Mouse (Mus musculus) hindlimb bud, embryonic 11.5 days (tissue): Measurements from ENCODE around the gene Trim43c.
"Not testable (repeated sequence)": the region's sequence is repeated elsewhere in the genome, so short reads cannot be mapped to it uniquely, and the experiment has no call there.

ENCODE experiments used
- DNase-seq: peaks from one replicate; pipeline ENCODE4 v3.0.0-alpha.2; 2012; ENCODE audit warnings: low read depth, low spot score; ENCODE audit errors: extremely low spot score

Gene Trim43c

GRCm38 (mm10) chr9:88838864-88839263 is at the start of gene Trim43c:
Trim43c (plus strand) TSS chr9:88839164.
- DNase-seq = not testable (repeated sequence)

- not testable (repeated sequence) for DNase-seq
These were observed 14.1 kb downstream of the Trim43c start for GRCm38 (mm10) chr9:88853072-88853471.

- peak; percentile 20 for DNase-seq
These were observed 19.9 kb downstream of the Trim43c start for GRCm38 (mm10) chr9:88858566-88859492.
